ENCODE assay signal across 8 mouse cellular contexts in genomic region chr15:84681455-84682193, GRCm38 (mm10). TPM values are rescaled to one million over a fixed set of nuclear protein-coding genes. Genes with fewer than 3 reads are reported as not detected.
DNase-seq lines count a peak whose midpoint lies in the region; ATAC-seq and TF ChIP-seq lines count a peak whose summit lies in the region.

No protein-coding gene starts in this region.

- no peak for TF ChIP-seq EP300 in liver, embryonic 14.5 days (IDR thresholded peaks at IDR 0.05; ENCODE audit: low read depth)

- no peaks in the 10 kb centered on the region for H3K36me3 ChIP-seq in C2C12 (ENCODE audit: control insufficient read depth, insufficient read depth)
- H3K36me3 ChIP-seq in forebrain, embryonic 16.5 days (ENCODE audit: control insufficient read depth, insufficient read depth) = no peaks in the 10 kb centered on the region
- no peaks in the 10 kb centered on the region for H3K36me3 ChIP-seq in hindbrain, embryonic 16.5 days (ENCODE audit: control insufficient read depth, insufficient read depth, low read length)
- H3K36me3 ChIP-seq in liver, embryonic 14.5 days (replicated peaks; ENCODE audit: control insufficient read depth, insufficient read depth, low read depth) = no peaks in the 10 kb centered on the region

- WGBS in forebrain, embryonic 16.5 days = 2% methylated on average over 28 of the region's 31 CpGs
- 3% methylated on average over 27 of the region's 31 CpGs for WGBS in hindbrain, embryonic 16.5 days
- WGBS in liver, embryonic 14.5 days (ENCODE audit: insufficient replicate concordance) = 2% methylated on average over 30 of the region's 31 CpGs

- H3K4me3 ChIP-seq in C2C12 (ENCODE audit: insufficient read depth, poor library complexity, severe bottlenecking) = peak overlapping the region; percentile 29
- peak overlapping the region; percentile 47 for H3K4me3 ChIP-seq in forebrain, embryonic 16.5 days (replicated peaks; ENCODE audit: low read length)
- H3K4me3 ChIP-seq in hindbrain, embryonic 16.5 days (ENCODE audit: low read length) = peak overlapping the region; percentile 56
- H3K4me3 ChIP-seq in liver, embryonic 14.5 days (ENCODE audit: insufficient read depth in 1 of 2, low read depth in 2 of 2, low read length in 2 of 2) = peak overlapping the region; percentile 42 to 58

- H3K9me3 ChIP-seq in forebrain, embryonic 16.5 days (ENCODE audit: control insufficient read depth, low read length) = no peaks in the 10 kb centered on the region
- no peaks in the 10 kb centered on the region for H3K9me3 ChIP-seq in hindbrain, embryonic 16.5 days (ENCODE audit: control insufficient read depth, low read length)
- H3K9me3 ChIP-seq in liver, embryonic 14.5 days (ENCODE audit: control insufficient read depth, low read length) = no peaks in the 10 kb centered on the region

- no peaks in the 10 kb centered on the region for H3K27me3 ChIP-seq in C2C12 (ENCODE audit: control insufficient read depth, insufficient read depth, insufficient read length)
- H3K27me3 ChIP-seq in forebrain, embryonic 16.5 days (replicated peaks; ENCODE audit: control insufficient read depth, insufficient read depth, low read length) = peaks cover 14% of the 10 kb centered on the region
- peaks cover 8% of the 10 kb centered on the region for H3K27me3 ChIP-seq in hindbrain, embryonic 16.5 days (replicated peaks; ENCODE audit: control insufficient read depth, insufficient read depth, low read length)
- no peaks in the 10 kb centered on the region for H3K27me3 ChIP-seq in liver, embryonic 14.5 days (ENCODE audit: control insufficient read depth, insufficient read depth, low read length)

- no peak for TF ChIP-seq CTCF in C2C12 (IDR thresholded peaks at IDR 0.05; ENCODE audit: control insufficient read depth, insufficient read depth, insufficient read length)
- no peak for TF ChIP-seq CTCF in liver, embryonic 14.5 days (IDR thresholded peaks at IDR 0.05; ENCODE audit: low read depth)

- H3ac ChIP-seq in C2C12 (ENCODE audit: control insufficient read depth, insufficient read length, low read depth) = peak overlapping the region; percentile 87

- ATAC-seq in forebrain, embryonic 16.5 days = peak; percentile 62
- ATAC-seq in hindbrain, embryonic 16.5 days = 0 out of 2 replicates have a peak, but pooled peaks have one; percentile 29
- no peak for ATAC-seq in liver, embryonic 14.5 days (ENCODE audit: insufficient read depth)
- no peak for ATAC-seq in activated CD4-positive, CD25-positive, alpha-beta regulatory T cell, adult 4 months

- peak overlapping the region; percentile 83 for H3K4me2 ChIP-seq in forebrain, embryonic 16.5 days (ENCODE audit: low read length)
- peak overlapping the region; percentile 96 for H3K4me2 ChIP-seq in hindbrain, embryonic 16.5 days (ENCODE audit: low read length)
- peak overlapping the region; percentile 70 for H3K4me2 ChIP-seq in liver, embryonic 14.5 days (ENCODE audit: low read depth)

- DNase-seq in ZHBTc4 (ENCODE audit: low read depth, low spot score) = peak; percentile 68
- DNase-seq in liver, embryonic 14.5 days (ENCODE audit: low read depth in 3 of 3, low spot score in 3 of 3) = no peak
- DNase-seq in retina, postnatal 1 day = peak; percentile 70
- no peak for DNase-seq in layer of hippocampus, adult 18-20 months (ENCODE audit: low spot score in 2 of 2)

- H3K79me3 ChIP-seq in C2C12 (ENCODE audit: low read depth) = no peaks in the 10 kb centered on the region

- no peaks in the 10 kb centered on the region for H3K79me2 ChIP-seq in C2C12 (ENCODE audit: control insufficient read depth, insufficient read depth)

- no peak overlapping the region for H3K27ac ChIP-seq in forebrain, embryonic 16.5 days (ENCODE audit: low read length)
- no peak overlapping the region for H3K27ac ChIP-seq in hindbrain, embryonic 16.5 days (ENCODE audit: low read depth, low read length)
- H3K27ac ChIP-seq in liver, embryonic 14.5 days = no peak overlapping the region

- peaks cover 14% of the 10 kb centered on the region for H3K4me1 ChIP-seq in forebrain, embryonic 16.5 days (replicated peaks; ENCODE audit: control insufficient read depth, insufficient read depth, low read length)
- peaks cover 16% of the 10 kb centered on the region for H3K4me1 ChIP-seq in hindbrain, embryonic 16.5 days (ENCODE audit: control insufficient read depth, insufficient read depth, low read depth, low read length)
- peaks cover 0 to 5% of the 10 kb centered on the region in 2 experiments; a peak in 1 of 4 replicates for H3K4me1 ChIP-seq in liver, embryonic 14.5 days (replicated peaks; ENCODE audit: control insufficient read depth in 2 of 2, insufficient read depth in 2 of 2, low read length in 1 of 2)

- peak overlapping the region; percentile 46; the same call in 1 of the 2 replicates for H3K9ac ChIP-seq in forebrain, embryonic 16.5 days (replicated peaks; ENCODE audit: low read depth, low read length)
- peak overlapping the region; percentile 67 for H3K9ac ChIP-seq in hindbrain, embryonic 16.5 days (ENCODE audit: low read depth, low read length)
- no peak overlapping the region for H3K9ac ChIP-seq in liver, embryonic 14.5 days (replicated peaks)

TF ChIP-seq in C2C12, 6 proteins besides CTCF, POLR2A, EP300 and RAD21:
- peak; percentile 12 for TF ChIP-seq MYOD1 (IDR thresholded peaks at IDR 0.05; ENCODE audit: control insufficient read depth, insufficient read length, low read depth)
- no peak for TF ChIP-seq FOSL1 (IDR thresholded peaks at IDR 0.05; ENCODE audit: insufficient read depth, low read length, poor library complexity, severe bottlenecking)
- no peak for TF ChIP-seq CEBPB (IDR thresholded peaks at IDR 0.05; ENCODE audit: low read depth)
- TF ChIP-seq MAX (IDR thresholded peaks at IDR 0.05) = no peak
- no peak for TF ChIP-seq MYOG (IDR thresholded peaks at IDR 0.05; ENCODE audit: control insufficient read depth, extremely low read depth, insufficient read length)
- TF ChIP-seq USF1 (IDR thresholded peaks at IDR 0.05; ENCODE audit: low read depth) = no peak

RNA-seq across cellular contexts. Expression of gene Prr5, which starts 12.2 kb away (rescaled TPM):
- 9.9 TPM for polyA plus RNA-seq in C2C12 (2012; fragmentation: generic; extraction: Trizol)
- 11.1 and 16.4 TPM in 2 replicates for polyA plus RNA-seq in forebrain, embryonic 16.5 days (2015; fragmentation: Nextera tagmentation; extraction: Ambion mirVana)
- 30.5 and 33.2 TPM in 2 replicates for polyA plus RNA-seq in hindbrain, embryonic 16.5 days (2015; fragmentation: Nextera tagmentation; extraction: Ambion mirVana)
- polyA plus RNA-seq in liver, embryonic 14.5 days (2012; rRNA removed) = 5.2 and 6.6 TPM in 2 replicates
- polyA plus RNA-seq in liver, embryonic 14.5 days (2014; fragmentation: Nextera tagmentation; extraction: Ambion mirVana) = 3.0 and 3.7 TPM in 2 replicates
- not detected for polyA plus RNA-seq in activated CD4-positive, CD25-positive, alpha-beta regulatory T cell, adult 4 months (2017; shearing (Covaris generic))
- total RNA-seq in layer of hippocampus, adult 18-20 months (2021) = 10 to 100 TPM; 14.0 to 14.4 TPM

RNA-seq across cellular contexts. Expression of gene Arhgap8, which starts 38.2 kb away (rescaled TPM):
- not detected for polyA plus RNA-seq in C2C12 (2012; fragmentation: generic; extraction: Trizol)
- polyA plus RNA-seq in forebrain, embryonic 16.5 days (2015; fragmentation: Nextera tagmentation; extraction: Ambion mirVana) = 0.39 and 0.53 TPM in 2 replicates
- polyA plus RNA-seq in hindbrain, embryonic 16.5 days (2015; fragmentation: Nextera tagmentation; extraction: Ambion mirVana) = 0.61 and 0.96 TPM in 2 replicates
- 0.29 and 0.36 TPM in 2 replicates for polyA plus RNA-seq in liver, embryonic 14.5 days (2012; rRNA removed)
- 0.22 and 0.32 TPM in 2 replicates for polyA plus RNA-seq in liver, embryonic 14.5 days (2014; fragmentation: Nextera tagmentation; extraction: Ambion mirVana)
- polyA plus RNA-seq in activated CD4-positive, CD25-positive, alpha-beta regulatory T cell, adult 4 months (2017; shearing (Covaris generic)) = not detected
- total RNA-seq in layer of hippocampus, adult 18-20 months (2021) = under 1 TPM in 1 of 2 experiments, not detected in 1; 0.52 TPM

Comparison
In these comparisons a context has a peak if more than half of its experiments do, and no peak if none do; other contexts are left out.
1. DNase-seq: peak in ZHBTc4 (single experiment) and retina, postnatal 1 day (single experiment); none in liver, embryonic 14.5 days (0 of 3) and layer of hippocampus, adult 18-20 months (0 of 2).
2. ATAC-seq: peak in forebrain, embryonic 16.5 days (single experiment) and hindbrain, embryonic 16.5 days (single experiment); none in liver, embryonic 14.5 days (single experiment) and activated CD4-positive, CD25-positive, alpha-beta regulatory T cell, adult 4 months (single experiment).
3. Peak in every context shown above with its lines, with median percentiles within 50 percentile points of each other: H3K4me3 ChIP-seq and H3K4me2 ChIP-seq.